Mouse (Mus musculus) heart, embryonic 15.5 days (tissue): ENCODE measurements at regions not wholly inside any gene's neighbourhood (a gene's known extent, or its start where the extent isn't known, plus 50 kb on each side); places are given as distances from the start of the nearest gene placed in this dataset.

ENCODE experiments used
- ATAC-seq: fragments of 200-750 bp; cut with Nextera tagmentation; replicated peaks from 2 replicates; pipeline ENCODE4 v1.8.0; 2017; ENCODE audit warnings: low read depth, moderate TSS enrichment; ENCODE audit not compliant: insufficient number of reproducible peaks, insufficient read depth, low FRiP score
- H3K27ac ChIP-seq: fragments of 300-500 bp; sonication (generic); 2 replicates; pipeline ENCODE4 v1.5.1; 2015; ENCODE audit warnings: mild to moderate bottlenecking, inconsistent platforms
- H3K27me3 ChIP-seq: fragments of 300-500 bp; sonication (generic); 2 replicates; pipeline ENCODE4 v1.6.1; 2015; ENCODE audit warnings: inconsistent platforms
- H3K36me3 ChIP-seq: fragments of 300-500 bp; sonication (generic); 2 replicates; pipeline ENCODE4 v1.6.1; 2015; ENCODE audit warnings: mild to moderate bottlenecking, inconsistent platforms
- H3K4me1 ChIP-seq: fragments of 300-500 bp; sonication (generic); replicated peaks from 2 replicates; pipeline ENCODE4 v1.6.1; 2015; ENCODE audit warnings: inconsistent platforms
- H3K4me2 ChIP-seq: fragments of 300-500 bp; sonication (generic); 2 replicates; pipeline ENCODE4 v1.6.1; 2015; ENCODE audit warnings: inconsistent platforms, mild to moderate bottlenecking, moderate library complexity
- H3K4me3 ChIP-seq: fragments of 300-500 bp; sonication (generic); 2 replicates; pipeline ENCODE4 v1.5.1; 2015; ENCODE audit warnings: mild to moderate bottlenecking, inconsistent platforms
- H3K9ac ChIP-seq: fragments of 300-500 bp; sonication (generic); 2 replicates; pipeline ENCODE4 v1.6.1; 2015; ENCODE audit warnings: mild to moderate bottlenecking, inconsistent platforms
- H3K9me3 ChIP-seq: fragments of 300-500 bp; sonication (generic); replicated peaks from 2 replicates; pipeline ENCODE4 v1.6.1; 2016; ENCODE audit warnings: inconsistent platforms
- WGBS: fragments of 180-500 bp; shearing (Covaris S2); methylation state at CpG from one replicate; pipeline ENCODE4 v1.1.7; 2015; ENCODE audit warnings: mixed read lengths; 5-methylcytosine and 5-hydroxymethylcytosine counted together

GRCm38 (mm10) chr5:91271416-91271815 is 131.4 kb downstream of the Btc start:
- Histone ChIP-seq H3K4me3 (no peak overlapping the region), H3K27me3 (no peaks in the 10 kb centered on the region), H3K36me3 (no peaks in the 10 kb centered on the region), H3K9ac (no peak overlapping the region), H3K4me2 (no peak overlapping the region), H3K9me3 (no peaks in the 10 kb centered on the region), H3K27ac (no peak overlapping the region), H3K4me1 (no peaks in the 10 kb centered on the region)
- no peak for ATAC-seq

DNA sequence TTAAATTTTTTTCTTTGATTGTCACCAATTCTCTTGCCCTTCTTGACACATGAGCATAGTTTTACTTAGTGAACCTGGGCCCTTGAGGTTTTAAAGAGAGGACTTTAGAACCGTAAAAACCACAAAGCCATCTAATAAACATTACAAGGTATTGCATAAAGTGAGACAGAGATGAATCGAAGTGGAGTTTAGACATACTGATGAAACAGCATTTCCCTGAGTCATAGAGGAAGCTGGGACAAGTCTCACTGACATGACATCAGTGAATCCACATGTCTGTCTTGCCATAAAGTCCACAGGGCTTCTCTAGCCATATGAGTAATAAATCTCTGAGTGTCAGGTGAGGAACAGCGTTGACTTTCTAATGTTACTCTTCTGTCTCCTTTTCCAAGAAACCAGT is 128.4 kb downstream of the Btc start:
- no peaks in the 10 kb centered on the region for H3K27me3 ChIP-seq
- H3K4me2 ChIP-seq: no peak overlapping the region
- no peak overlapping the region for H3K9ac ChIP-seq
- H3K4me3 ChIP-seq: no peak overlapping the region
- no peaks in the 10 kb centered on the region for H3K36me3 ChIP-seq
- H3K9me3 ChIP-seq: no peaks in the 10 kb centered on the region
- WGBS: 79% methylated on average over 3 of the region's 3 CpGs
- H3K27ac ChIP-seq: no peak overlapping the region
- H3K4me1 ChIP-seq: no peaks in the 10 kb centered on the region
- no peak for ATAC-seq

GRCm38 (mm10) chr5:91278466-91278865 is 124.3 kb downstream of the Btc start:
- H3K9me3 ChIP-seq: no peaks in the 10 kb centered on the region
- no peak overlapping the region for H3K9ac ChIP-seq
- no peaks in the 10 kb centered on the region for H3K36me3 ChIP-seq
- no peak for ATAC-seq
- H3K27me3 ChIP-seq: no peaks in the 10 kb centered on the region
- WGBS: 67% methylated on average over 3 of the region's 3 CpGs
- H3K4me1 ChIP-seq: no peaks in the 10 kb centered on the region
- no peak overlapping the region for H3K4me3 ChIP-seq
- no peak overlapping the region for H3K27ac ChIP-seq
- H3K4me2 ChIP-seq: no peak overlapping the region

DNA sequence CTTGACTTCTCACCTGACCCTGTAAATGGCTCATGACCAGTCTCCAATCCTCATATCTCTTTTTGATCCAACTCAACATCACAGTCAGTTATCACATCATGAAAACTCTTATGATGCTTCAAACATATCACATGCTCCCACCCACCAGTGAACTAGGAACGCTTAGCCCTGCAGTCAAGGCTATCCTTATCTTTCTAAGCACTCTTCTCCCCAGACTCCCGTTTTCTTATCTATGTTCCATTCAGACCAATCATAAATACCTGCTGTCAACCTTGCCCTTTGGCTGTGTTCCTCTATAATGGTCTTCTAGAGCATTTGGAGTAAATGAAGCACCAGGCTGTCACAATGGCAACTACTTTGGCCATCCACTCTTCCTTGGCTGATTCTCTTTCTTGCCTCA is 123.3 kb downstream of the Btc start:
- no peak for ATAC-seq
- no peak overlapping the region for H3K4me2 ChIP-seq
- H3K4me3 ChIP-seq: no peak overlapping the region
- no peaks in the 10 kb centered on the region for H3K27me3 ChIP-seq
- H3K27ac ChIP-seq: no peak overlapping the region
- H3K36me3 ChIP-seq: no peaks in the 10 kb centered on the region
- 27% methylated on average over 2 of the region's 2 CpGs for WGBS
- no peaks in the 10 kb centered on the region for H3K4me1 ChIP-seq
- no peak overlapping the region for H3K9ac ChIP-seq
- no peaks in the 10 kb centered on the region for H3K9me3 ChIP-seq

- Histone ChIP-seq H3K4me2 (no peak overlapping the region), H3K9ac (no peak overlapping the region), H3K27me3 (no peaks in the 10 kb centered on the region), H3K9me3 (no peaks in the 10 kb centered on the region), H3K4me1 (no peaks in the 10 kb centered on the region), H3K27ac (no peak overlapping the region), H3K4me3 (no peak overlapping the region), H3K36me3 (no peaks in the 10 kb centered on the region)
- no peak for ATAC-seq
- 64% methylated on average over 7 of the region's 7 CpGs for WGBS
Observed at GRCm38 (mm10) chr5:91282969-91283368, 119.8 kb downstream of the Btc start.

- Histone ChIP-seq H3K27me3 (no peaks in the 10 kb centered on the region), H3K36me3 (no peaks in the 10 kb centered on the region), H3K4me3 (no peak overlapping the region), H3K9ac (no peak overlapping the region), H3K9me3 (no peaks in the 10 kb centered on the region), H3K4me1 (no peaks in the 10 kb centered on the region), H3K4me2 (no peak overlapping the region), H3K27ac (no peak overlapping the region)
- 57% methylated on average over 4 of the region's 4 CpGs for WGBS
- ATAC-seq: no peak
Observed at GRCm38 (mm10) chr5:91293073-91293472, 109.7 kb downstream of the Btc start.

GRCm38 (mm10) chr5:91294957-91295356 is 107.8 kb downstream of the Btc start:
- 92% methylated on average over 3 of the region's 3 CpGs for WGBS
- H3K9me3 ChIP-seq: no peaks in the 10 kb centered on the region
- no peaks in the 10 kb centered on the region for H3K4me1 ChIP-seq
- no peaks in the 10 kb centered on the region for H3K27me3 ChIP-seq
- H3K9ac ChIP-seq: no peak overlapping the region
- no peak overlapping the region for H3K4me3 ChIP-seq
- H3K4me2 ChIP-seq: no peak overlapping the region
- ATAC-seq: no peak
- H3K36me3 ChIP-seq: no peaks in the 10 kb centered on the region
- H3K27ac ChIP-seq: no peak overlapping the region

DNA sequence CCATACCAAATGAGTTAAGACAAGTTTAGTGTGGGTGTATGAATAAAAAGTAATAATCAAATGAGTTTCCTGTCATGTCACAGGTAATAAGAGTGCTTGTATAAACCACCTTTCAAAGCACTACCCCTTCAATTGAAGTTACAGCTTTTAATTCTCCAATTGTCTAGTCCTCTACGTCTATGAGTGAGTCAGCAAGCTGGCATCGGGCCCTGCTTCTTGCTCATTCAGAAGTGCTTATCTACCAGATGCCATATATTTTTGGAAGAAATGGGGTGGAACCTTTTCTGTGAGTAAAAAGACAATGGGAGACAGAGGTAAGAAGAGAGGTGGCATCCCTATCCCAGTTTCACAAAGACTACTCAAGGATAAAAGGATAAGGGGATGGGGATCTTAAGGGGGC is 105.7 kb downstream of the Btc start:
- no peak overlapping the region for H3K27ac ChIP-seq
- no peaks in the 10 kb centered on the region for H3K9me3 ChIP-seq
- no peak overlapping the region for H3K4me2 ChIP-seq
- no peaks in the 10 kb centered on the region for H3K36me3 ChIP-seq
- H3K27me3 ChIP-seq: no peaks in the 10 kb centered on the region
- no peaks in the 10 kb centered on the region for H3K4me1 ChIP-seq
- no peak for ATAC-seq
- 53% methylated on average over 2 of the region's 2 CpGs for WGBS
- no peak overlapping the region for H3K4me3 ChIP-seq
- H3K9ac ChIP-seq: no peak overlapping the region

DNA sequence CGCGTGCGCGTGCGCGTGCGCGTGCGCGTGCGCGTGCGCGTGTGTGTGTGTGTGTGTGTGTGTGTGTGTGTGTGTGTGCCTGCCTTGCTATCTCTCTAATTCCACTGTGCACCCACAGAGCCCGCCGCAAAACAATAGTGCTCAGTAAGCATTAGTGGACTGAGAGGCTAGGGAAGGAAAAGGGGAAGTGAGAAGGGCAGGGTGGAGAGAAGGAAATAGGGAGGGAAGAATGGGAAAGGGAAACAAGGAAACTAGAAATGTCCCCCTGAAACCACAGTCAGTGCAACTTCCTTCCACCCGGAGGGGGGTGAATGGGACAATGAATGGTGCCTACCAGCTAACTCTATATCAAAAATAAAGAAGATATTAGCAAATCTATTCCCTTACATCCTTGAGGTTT is 100.7 kb downstream of the Btc start:
- 88% methylated on average over 17 of the region's 17 CpGs for WGBS
- no peak for ATAC-seq
- H3K9ac ChIP-seq: no peak overlapping the region

DNA sequence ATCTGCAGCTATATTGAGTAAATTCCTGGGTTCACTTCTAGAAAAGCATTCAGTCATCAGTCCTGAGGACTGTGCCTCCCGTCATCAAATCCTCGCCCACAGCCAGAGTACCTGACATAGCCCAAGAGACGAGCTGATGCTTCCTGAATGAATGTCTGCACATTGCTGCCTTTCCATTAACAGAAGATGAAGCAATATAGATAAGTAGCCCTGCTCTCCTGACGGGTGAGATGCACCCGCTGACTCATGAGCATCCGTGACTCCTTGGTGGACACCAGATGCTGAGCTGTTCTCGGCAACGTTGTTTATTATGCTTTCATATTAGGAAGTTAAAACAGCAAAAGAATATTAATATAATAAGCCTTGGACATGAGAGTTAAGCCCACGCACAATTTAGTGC is 99.9 kb downstream of the Btc start:
- no peaks in the 10 kb centered on the region for H3K36me3 ChIP-seq
- H3K9me3 ChIP-seq: no peaks in the 10 kb centered on the region
- no peak overlapping the region for H3K27ac ChIP-seq
- no peak for ATAC-seq
- H3K27me3 ChIP-seq: no peaks in the 10 kb centered on the region
- H3K4me2 ChIP-seq: no peak overlapping the region
- H3K9ac ChIP-seq: no peak overlapping the region
- H3K4me1 ChIP-seq: no peaks in the 10 kb centered on the region
- 60% methylated on average over 9 of the region's 9 CpGs for WGBS
- no peak overlapping the region for H3K4me3 ChIP-seq

More for the DNA sequence above, 100.7 kb downstream of the Btc start:
- no peaks in the 10 kb centered on the region for H3K36me3 ChIP-seq
- no peak overlapping the region for H3K4me3 ChIP-seq
- H3K4me2 ChIP-seq: no peak overlapping the region
- H3K9me3 ChIP-seq: no peaks in the 10 kb centered on the region
- H3K4me1 ChIP-seq: no peaks in the 10 kb centered on the region
- H3K27me3 ChIP-seq: no peaks in the 10 kb centered on the region
- no peak overlapping the region for H3K27ac ChIP-seq

- Histone ChIP-seq H3K4me3 (no peak overlapping the region), H3K27ac (no peak overlapping the region), H3K9ac (no peak overlapping the region), H3K4me2 (no peak overlapping the region), H3K4me1 (no peaks in the 10 kb centered on the region), H3K36me3 (no peaks in the 10 kb centered on the region), H3K27me3 (no peaks in the 10 kb centered on the region), H3K9me3 (no peaks in the 10 kb centered on the region)
- ATAC-seq: no peak
- WGBS: 61% methylated on average over 5 of the region's 5 CpGs
Observed at GRCm38 (mm10) chr5:91303702-91304101, 99.1 kb downstream of the Btc start.

DNA sequence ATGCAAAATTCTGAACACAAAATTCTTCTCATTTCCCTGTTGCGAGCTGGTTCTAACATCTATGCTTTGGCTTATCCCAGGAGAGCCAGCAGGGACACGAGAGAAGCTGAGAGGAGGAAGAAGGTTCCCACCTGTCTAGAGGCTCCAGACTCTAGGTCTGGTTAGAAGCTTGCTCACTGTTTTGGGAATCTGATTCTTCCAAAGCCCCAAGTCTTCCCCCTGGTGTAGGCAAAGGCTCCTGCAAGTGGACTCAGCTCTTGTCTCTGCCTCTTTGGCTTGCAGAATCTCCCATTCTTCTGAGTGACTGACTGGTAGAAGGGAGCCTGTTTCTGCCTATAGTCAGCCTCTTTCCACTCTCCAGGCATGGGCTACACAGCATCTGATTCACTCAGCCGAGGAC is 95.8 kb downstream of the Btc start:
- no peak overlapping the region for H3K9ac ChIP-seq
- no peak for ATAC-seq
- H3K27ac ChIP-seq: no peak overlapping the region
- H3K36me3 ChIP-seq: no peaks in the 10 kb centered on the region
- H3K9me3 ChIP-seq: no peaks in the 10 kb centered on the region
- no peaks in the 10 kb centered on the region for H3K4me1 ChIP-seq
- WGBS: 60% methylated on average over 3 of the region's 3 CpGs
- no peak overlapping the region for H3K4me3 ChIP-seq
- H3K27me3 ChIP-seq: no peaks in the 10 kb centered on the region
- no peak overlapping the region for H3K4me2 ChIP-seq
